38 mouse cellular contexts compared by ENCODE assay signal in the genomic region with DNA sequence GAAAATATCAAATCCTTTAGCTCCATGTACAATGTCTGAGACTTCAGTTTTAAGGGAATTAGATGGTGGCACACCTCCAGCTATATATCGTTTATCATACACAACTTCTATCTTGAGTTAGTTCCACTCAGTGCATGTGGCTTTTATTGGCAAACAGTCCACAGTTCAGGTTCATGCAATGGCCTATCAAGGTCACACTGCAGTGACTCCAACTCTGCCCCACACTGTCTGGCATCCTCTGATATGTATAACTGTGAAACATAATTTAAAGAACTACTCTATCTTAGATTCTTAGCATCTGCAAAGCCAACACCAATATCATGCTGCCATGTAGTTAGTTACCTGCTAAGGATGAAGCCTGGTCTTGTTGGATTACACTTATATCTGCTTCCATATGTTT. TPM values are rescaled to one million over a fixed set of nuclear protein-coding genes. Genes with fewer than 3 reads are reported as not detected.
"Had no signal": no experiment of that assay in that cellular context is flagged by ENCODE, and none has a peak within 500 bp of the region (broad histone marks: within the 10 kb centered on the region; RNA-seq: fewer than 3 reads in every experiment).

No protein-coding gene starts in this region.

- H3K27ac ChIP-seq: embryonic facial prominence, embryonic 10.5 days; embryonic facial prominence, embryonic 12.5 days; embryonic facial prominence, embryonic 13.5 days; embryonic facial prominence, embryonic 15.5 days; forebrain, embryonic 10.5 days; forebrain, embryonic 12.5 days; forebrain, embryonic 13.5 days; forebrain, embryonic 15.5 days; gastrocnemius, adult 2 months; heart, adult 2 months; heart, embryonic 10.5 days had no signal

- H3K9ac ChIP-seq: embryonic facial prominence, embryonic 12.5 days; embryonic facial prominence, embryonic 13.5 days; embryonic facial prominence, embryonic 15.5 days; forebrain, embryonic 12.5 days; forebrain, embryonic 13.5 days; forebrain, embryonic 15.5 days; forebrain, postnatal 0 days had no signal

- DNase-seq: cerebellum, adult 9-11 months; cerebellum, postnatal 10 days; cerebellum, postnatal 14 days; cerebellum, postnatal 25 days; cerebellum, postnatal 36 days; embryo, embryonic 11 days; forebrain, postnatal 0 days; gastrocnemius, adult 2 months; gastrocnemius, postnatal 10 days; gastrocnemius, postnatal 14 days; gastrocnemius, postnatal 25 days; gastrocnemius, postnatal 36 days; heart, adult 11 months; heart, adult 18-20 months; heart, adult 2 months had no signal

- H3K27me3 ChIP-seq: embryonic facial prominence, embryonic 12.5 days; embryonic facial prominence, embryonic 13.5 days; embryonic facial prominence, embryonic 15.5 days; forebrain, embryonic 12.5 days; forebrain, embryonic 13.5 days; forebrain, embryonic 15.5 days had no signal

- H3K4me1 ChIP-seq: embryonic facial prominence, embryonic 10.5 days; embryonic facial prominence, embryonic 12.5 days; embryonic facial prominence, embryonic 13.5 days; embryonic facial prominence, embryonic 15.5 days; forebrain, embryonic 10.5 days; forebrain, embryonic 12.5 days; forebrain, embryonic 13.5 days; forebrain, embryonic 15.5 days; heart, embryonic 10.5 days had no signal

- H3K4me3 ChIP-seq: embryonic facial prominence, embryonic 10.5 days; embryonic facial prominence, embryonic 12.5 days; embryonic facial prominence, embryonic 13.5 days; embryonic facial prominence, embryonic 15.5 days; erythroblast, embryonic 14.5 days; forebrain, embryonic 10.5 days; forebrain, embryonic 12.5 days; forebrain, embryonic 13.5 days; forebrain, embryonic 15.5 days; gastrocnemius, adult 2 months; heart, adult 2 months; heart, embryonic 10.5 days had no signal

- H3K9me3 ChIP-seq: embryonic facial prominence, embryonic 10.5 days; embryonic facial prominence, embryonic 12.5 days; embryonic facial prominence, embryonic 13.5 days; embryonic facial prominence, embryonic 15.5 days; forebrain, embryonic 10.5 days; forebrain, embryonic 12.5 days; forebrain, embryonic 13.5 days; forebrain, embryonic 15.5 days; heart, embryonic 10.5 days had no signal

- H3K36me3 ChIP-seq: embryonic facial prominence, embryonic 10.5 days; embryonic facial prominence, embryonic 12.5 days; embryonic facial prominence, embryonic 13.5 days; embryonic facial prominence, embryonic 15.5 days; forebrain, embryonic 10.5 days; forebrain, embryonic 12.5 days; forebrain, embryonic 15.5 days; heart, embryonic 10.5 days had no signal

RNA-seq across cellular contexts. Expression of a gene that starts 23.1 kb away (rescaled TPM):
- total RNA-seq: common myeloid progenitor, adult 5-6 weeks; forebrain, postnatal 0 days; gastrocnemius, adult 18-20 months; gastrocnemius, adult 2 months; gastrocnemius, adult 8-10 months; gastrocnemius, postnatal 10 days; gastrocnemius, postnatal 14 days; gastrocnemius, postnatal 25 days; gastrocnemius, postnatal 36 days; gastrocnemius, postnatal 4 days; granulocyte monocyte progenitor cell, adult 5-6 weeks; heart, adult 18-20 months; heart, adult 2 months; heart, adult 8-10 months had no signal
- polyA plus RNA-seq: cortical plate, adult 2 months; embryonic facial prominence, embryonic 10.5 days; embryonic facial prominence, embryonic 11.5 days; embryonic facial prominence, embryonic 12.5 days; embryonic facial prominence, embryonic 13.5 days; embryonic facial prominence, embryonic 14.5 days; embryonic facial prominence, embryonic 15.5 days; erythroblast, embryonic 14.5 days; forebrain, embryonic 10.5 days; forebrain, embryonic 11.5 days; forebrain, embryonic 12.5 days; forebrain, embryonic 13.5 days; forebrain, embryonic 16.5 days; forebrain, postnatal 0 days; frontal cortex, adult 2 months; gonadal fat pad, adult 2 months; heart, adult 2 months; heart, embryonic 10.5 days had no signal
